Mouse (Mus musculus) C2C12 (cell line): Measurements from ENCODE around the gene Slc25a42. TPM values are rescaled to one million over a fixed set of nuclear protein-coding genes. Genes with fewer than 3 reads are reported as not detected.

Source experiments
- H3K27me3 ChIP-seq: one replicate; pipeline ENCODE4 v1.6.1; 2011; ENCODE audit not compliant: control insufficient read depth, insufficient read depth, insufficient read length
- H3K36me3 ChIP-seq: one replicate; pipeline ENCODE4 v1.6.1; 2011; ENCODE audit not compliant: control insufficient read depth, insufficient read depth
- H3K4me3 ChIP-seq: one replicate; pipeline ENCODE4 v1.5.1; 2011; ENCODE audit warnings: mild to moderate bottlenecking, control low read depth; ENCODE audit not compliant: poor library complexity, insufficient read depth, severe bottlenecking
- H3K79me2 ChIP-seq: one replicate; pipeline ENCODE4 v1.6.1; 2011; ENCODE audit not compliant: control insufficient read depth, insufficient read depth
- H3K79me3 ChIP-seq: one replicate; pipeline ENCODE4 v1.6.1; 2011; ENCODE audit warnings: low read depth, control low read depth
- H3ac ChIP-seq: one replicate; pipeline ENCODE3; 2011; ENCODE audit warnings: low read depth; ENCODE audit not compliant: control insufficient read depth, insufficient read length
- CEBPB ChIP-seq: IDR thresholded peaks from one replicate; pipeline ENCODE4 v1.6.1; 2011; ENCODE audit warnings: low read depth, mild to moderate bottlenecking, control low read depth, moderate library complexity
- CTCF ChIP-seq: IDR thresholded peaks from one replicate; pipeline ENCODE4 v1.5.1; 2011; ENCODE audit not compliant: control insufficient read depth, insufficient read depth, insufficient read length
- FOSL1 ChIP-seq: IDR thresholded peaks from one replicate; pipeline ENCODE4 v1.8.0; 2011; ENCODE audit warnings: mild to moderate bottlenecking, low read length; ENCODE audit not compliant: poor library complexity, insufficient read depth, severe bottlenecking
- MAX ChIP-seq: IDR thresholded peaks from one replicate; pipeline ENCODE4 v1.6.1; 2011; ENCODE audit warnings: mild to moderate bottlenecking, control low read depth
- MYOD1 ChIP-seq: IDR thresholded peaks from one replicate; pipeline ENCODE4 v1.6.1; 2011; ENCODE audit warnings: low read depth; ENCODE audit not compliant: control insufficient read depth, insufficient read length
- MYOG ChIP-seq: IDR thresholded peaks from one replicate; pipeline ENCODE4 v1.6.1; 2011; ENCODE audit not compliant: control insufficient read depth, insufficient read length; ENCODE audit errors: extremely low read depth
- USF1 ChIP-seq: IDR thresholded peaks from one replicate; pipeline ENCODE4 v1.6.1; 2011; ENCODE audit warnings: low read depth, mild to moderate bottlenecking, control low read depth, moderate library complexity
- long read RNA-seq, 2 experiments: library from polyadenylated mRNA; unstranded; transcript quantifications; one replicate each; pipeline ENCODE4 v2.0.0; 2019 to 2020
- polyA plus RNA-seq: library from polyadenylated mRNA; unstranded; fragments of >200 nt; fragmentation: generic; extraction: Trizol; gene quantifications from one replicate; pipeline ENCODE4 v1.2.1, GENCODE M21; 2012; ENCODE audit warnings: missing spikeins

Slc25a42 gene
- 0.61 TPM for polyA plus RNA-seq
- long read RNA-seq, experiment 1, result 0 reads
- long read RNA-seq, experiment 2, partial matches to known transcripts, result 0 of 1 reads
- long read RNA-seq, experiment 2, other reads (novel, unspliced or antisense), result 0 of 1 reads

- Histone ChIP-seq H3K27me3 (no peaks in the 10 kb centered on the region), H3K4me3 (peak within 1 kb of the TSS; percentile 38), H3K36me3 (no peaks in the 10 kb centered on the region), H3ac (peak within 1 kb of the TSS; percentile 45), H3K79me3 (no peaks in the 10 kb centered on the region), H3K79me2 (no peaks in the 10 kb centered on the region)
- TF ChIP-seq FOSL1 (no peak), CEBPB (no peak), USF1 (no peak), MYOD1 (no peak), MAX (no peak)
Measured at GRCm38 (mm10) chr8:70212112-70213055, at the start of gene Slc25a42. TSS of gene Slc25a42 (minus strand) at chr8:70212305.

GRCm38 (mm10) chr8:70259043-70259442 lies 46.9 kb upstream of the Slc25a42 start:
- H3K36me3 ChIP-seq, result peaks cover 22% of the 10 kb centered on the region
- no peaks in the 10 kb centered on the region for H3K79me3 ChIP-seq
- H3ac ChIP-seq, result no peak overlapping the region
- TF ChIP-seq MYOG, result no peak
- no peak for TF ChIP-seq USF1
- TF ChIP-seq FOSL1, result no peak
- TF ChIP-seq MAX, result no peak
- TF ChIP-seq CEBPB, result no peak
- TF ChIP-seq CTCF, result no peak
- no peak for TF ChIP-seq MYOD1
- H3K27me3 ChIP-seq, result no peaks in the 10 kb centered on the region
- H3K79me2 ChIP-seq, result no peaks in the 10 kb centered on the region
- no peak overlapping the region for H3K4me3 ChIP-seq

- Histone ChIP-seq H3ac (no peak overlapping the region), H3K4me3 (no peak overlapping the region), H3K79me3 (no peaks in the 10 kb centered on the region), H3K36me3 (peaks cover 22% of the 10 kb centered on the region), H3K27me3 (no peaks in the 10 kb centered on the region), H3K79me2 (no peaks in the 10 kb centered on the region)
- TF ChIP-seq MYOG (no peak), MAX (no peak), CEBPB (no peak), MYOD1 (no peak), FOSL1 (no peak), USF1 (no peak), CTCF (no peak)
Measured at GRCm38 (mm10) chr8:70258600-70258999, 46.5 kb upstream of the Slc25a42 start.

DNA sequence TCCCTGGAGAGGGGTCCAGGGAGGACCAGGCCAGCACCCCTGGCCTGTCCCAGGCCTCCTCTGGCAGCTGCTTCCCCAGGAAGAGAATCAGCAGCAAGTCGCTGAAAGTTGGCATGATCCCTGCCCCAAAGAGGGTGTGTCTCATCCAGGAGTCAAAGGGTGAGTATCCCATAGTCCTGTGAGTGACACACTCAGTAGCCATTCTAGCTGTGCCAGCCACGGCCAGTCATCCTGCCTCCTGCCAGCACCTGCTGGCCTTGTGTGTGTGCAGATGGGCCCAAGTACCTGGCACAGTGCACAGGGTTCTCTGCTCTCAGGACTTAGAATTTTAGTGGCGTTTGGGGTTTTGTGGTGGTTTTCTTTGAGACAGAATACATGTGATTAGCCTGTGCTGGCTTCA lies 45.4 kb upstream of the Slc25a42 start:
- Histone ChIP-seq H3K27me3 (no peaks in the 10 kb centered on the region), H3K4me3 (no peak overlapping the region), H3K36me3 (peaks cover 19% of the 10 kb centered on the region), H3K79me3 (no peaks in the 10 kb centered on the region), H3K79me2 (no peaks in the 10 kb centered on the region), H3ac (no peak overlapping the region)
- TF ChIP-seq USF1 (no peak), CEBPB (no peak), CTCF (no peak), FOSL1 (no peak), MAX (no peak), MYOG (no peak), MYOD1 (no peak)

GRCm38 (mm10) chr8:70254628-70255027 lies 42.5 kb upstream of the Slc25a42 start:
- TF ChIP-seq MYOD1, result no peak
- no peak for TF ChIP-seq MAX
- TF ChIP-seq USF1, result no peak
- TF ChIP-seq CEBPB, result no peak
- no peak for TF ChIP-seq MYOG
- TF ChIP-seq CTCF, result no peak
- Histone ChIP-seq H3K36me3 (peaks cover 10% of the 10 kb centered on the region), H3ac (no peak overlapping the region), H3K79me3 (no peaks in the 10 kb centered on the region), H3K79me2 (no peaks in the 10 kb centered on the region), H3K4me3 (no peak overlapping the region), H3K27me3 (no peaks in the 10 kb centered on the region)

DNA sequence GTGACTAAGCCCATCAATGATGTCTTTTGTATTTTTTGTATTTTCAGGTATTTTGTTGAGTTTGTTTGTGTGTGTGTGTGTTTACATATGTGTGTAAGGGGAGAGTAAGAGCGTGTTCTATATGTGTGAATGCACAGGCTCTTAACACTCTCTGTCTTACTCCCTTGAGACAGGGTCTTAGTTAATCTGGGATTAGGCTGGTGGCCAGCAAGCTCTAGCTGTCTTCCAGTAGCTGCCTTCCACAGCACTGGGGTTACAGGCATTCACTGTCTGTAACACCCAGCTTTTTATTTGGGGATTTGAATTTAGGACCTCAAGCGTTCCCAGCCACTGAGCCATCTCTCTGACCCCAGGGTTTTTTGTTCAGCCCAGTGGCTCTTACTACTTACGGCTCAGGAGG lies 35.7 kb upstream of the Slc25a42 start:
- TF ChIP-seq CEBPB (no peak), MYOD1 (no peak), MYOG (no peak), CTCF (no peak), MAX (no peak), FOSL1 (no peak), USF1 (no peak)
- H3ac ChIP-seq, result no peak overlapping the region
- H3K79me2 ChIP-seq, result no peaks in the 10 kb centered on the region
- no peaks in the 10 kb centered on the region for H3K27me3 ChIP-seq
- H3K4me3 ChIP-seq, result no peak overlapping the region
- peaks cover 1% of the 10 kb centered on the region for H3K79me3 ChIP-seq
- H3K36me3 ChIP-seq, result peaks cover 20% of the 10 kb centered on the region
